Mouse (Mus musculus) adipocyte (in vitro differentiated cells): ENCODE measurements at regions not wholly inside any gene's neighbourhood (a gene's known extent, or its start where the extent isn't known, plus 50 kb on each side); places are given as distances from the start of the nearest gene placed in this dataset.

Experiments used
- DNase-seq: peaks from one replicate; pipeline ENCODE4 v3.0.0-alpha.2; 2016; ENCODE audit warnings: low spot score

GRCm38 (mm10) chr17:87501098-87501497, 54.4 kb upstream of the Calm2 start:
- DNase-seq: no peak

DNA sequence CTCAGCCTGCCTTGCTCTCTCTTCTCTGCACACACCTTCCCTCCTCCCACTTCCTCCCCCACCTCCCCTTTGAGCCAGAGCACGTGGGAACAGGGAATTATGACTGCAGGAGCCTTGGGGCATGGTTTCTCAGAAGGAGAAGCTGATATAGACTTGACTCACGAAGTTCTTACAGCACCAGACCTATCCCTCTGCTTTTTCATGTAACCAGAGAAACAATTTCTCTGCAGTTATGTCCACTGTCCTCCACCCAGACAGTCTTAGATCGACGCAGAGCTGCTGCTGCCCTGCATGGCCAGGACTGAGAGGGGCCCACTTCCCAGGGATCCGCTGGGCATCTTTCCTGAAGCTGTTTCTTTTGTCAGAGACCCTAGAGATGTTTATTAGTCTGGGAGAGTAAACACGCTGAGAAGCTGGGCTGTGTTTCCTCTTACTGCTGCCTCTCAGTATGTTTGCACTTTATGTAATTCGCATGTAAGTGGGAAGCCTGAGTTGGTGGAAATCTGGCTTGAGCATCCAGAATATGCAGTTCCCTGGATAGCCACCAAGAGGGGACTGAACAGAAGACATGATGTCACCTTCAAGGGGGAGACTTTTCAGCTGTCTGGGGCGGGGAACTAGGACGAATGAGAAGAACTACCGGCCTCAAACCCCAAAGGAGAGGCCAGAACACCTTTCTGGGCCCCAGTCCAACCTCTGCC, 55.1 kb upstream of the Calm2 start:
- no peak for DNase-seq

- no peak for DNase-seq
These were observed 55.9 kb upstream of the Calm2 start for GRCm38 (mm10) chr17:87502388-87503369.

DNA sequence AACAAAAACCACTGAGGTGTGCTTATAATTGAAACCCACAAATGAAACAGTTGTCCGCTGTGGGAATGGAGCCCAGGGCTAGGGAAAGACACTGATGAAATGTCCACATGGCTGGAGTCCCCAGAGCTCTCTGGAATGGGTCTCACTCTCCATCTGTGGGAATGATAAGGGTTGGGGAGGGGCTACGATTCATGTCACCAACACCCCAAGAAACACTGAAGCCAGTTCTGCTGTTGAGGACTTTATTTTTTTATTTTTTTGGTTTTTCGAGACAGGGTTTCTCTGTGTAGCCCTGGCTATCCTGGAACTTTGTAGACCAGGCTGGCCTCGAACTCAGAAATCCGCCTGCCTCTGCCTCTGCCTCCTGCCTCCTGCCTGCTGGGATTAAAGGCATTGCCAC, 56.8 kb upstream of the Calm2 start:
- DNase-seq: no peak

- DNase-seq: no peak
These were observed 58.4 kb upstream of the Calm2 start for GRCm38 (mm10) chr17:87504960-87505681.

GRCm38 (mm10) chr17:87507848-87508247, 61.1 kb upstream of the Calm2 start:
- DNase-seq: no peak

DNA sequence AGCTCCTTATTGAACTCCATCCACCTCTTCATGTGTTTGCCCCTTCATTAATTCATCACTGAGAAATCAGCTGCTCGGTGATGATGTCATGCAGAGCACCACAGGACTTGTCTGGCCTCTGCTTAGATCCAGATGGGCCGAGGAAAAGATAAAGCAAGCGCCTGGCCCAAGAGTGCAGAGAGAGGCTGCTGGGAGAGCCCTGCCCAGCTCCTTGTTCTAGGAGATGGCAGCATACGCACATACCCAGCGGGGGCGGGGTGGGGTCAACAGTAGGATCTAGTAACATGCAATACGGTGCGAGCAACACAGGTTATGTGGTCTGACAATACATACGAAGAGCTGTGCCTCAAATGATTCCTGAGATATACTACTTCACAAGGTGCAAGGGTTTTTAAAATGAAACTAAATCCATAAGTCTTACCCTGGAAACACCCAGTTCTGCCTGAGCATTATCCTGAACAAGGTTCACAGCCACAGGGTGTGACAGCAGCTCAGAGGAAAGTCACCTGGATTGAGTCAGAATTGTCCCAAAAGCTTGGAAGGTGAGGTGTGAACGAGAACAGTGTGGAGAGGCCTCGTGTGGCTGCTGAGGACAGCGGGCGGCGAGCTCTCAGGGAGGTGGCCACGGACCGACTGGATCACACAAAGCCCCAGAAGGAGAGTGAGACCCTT, 62.0 kb upstream of the Calm2 start:
- DNase-seq: no peak

DNA sequence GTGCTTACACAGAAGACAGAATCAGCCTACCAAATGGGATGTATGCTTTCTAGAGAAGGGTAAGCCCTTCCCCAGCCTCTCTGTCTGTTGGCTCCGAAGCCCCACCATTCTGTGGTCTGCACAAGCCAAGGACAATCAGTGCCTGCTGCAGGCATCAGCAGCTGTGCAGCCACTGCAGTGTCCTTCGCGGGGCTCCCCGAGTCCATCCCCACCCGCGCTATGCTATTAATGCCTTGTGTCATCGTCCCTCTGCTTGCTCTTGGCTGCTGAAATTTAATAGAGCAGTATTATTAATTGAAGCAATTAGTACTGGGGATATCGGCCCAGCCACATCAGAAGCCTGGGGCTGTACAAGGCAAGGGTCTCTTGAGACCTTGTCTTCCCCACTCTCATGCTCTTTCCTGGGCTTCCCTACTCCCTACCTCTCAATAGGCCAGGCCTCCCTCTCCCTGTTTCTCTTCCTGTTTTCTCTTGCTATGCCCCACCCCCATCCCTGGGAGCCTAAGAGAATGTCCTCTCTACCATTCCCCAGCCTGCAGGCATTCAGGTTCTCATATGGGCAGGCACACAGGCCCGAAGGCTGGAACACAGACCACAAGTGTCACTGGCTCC, 65.4 kb upstream of the Calm2 start:
- no peak for DNase-seq

DNA sequence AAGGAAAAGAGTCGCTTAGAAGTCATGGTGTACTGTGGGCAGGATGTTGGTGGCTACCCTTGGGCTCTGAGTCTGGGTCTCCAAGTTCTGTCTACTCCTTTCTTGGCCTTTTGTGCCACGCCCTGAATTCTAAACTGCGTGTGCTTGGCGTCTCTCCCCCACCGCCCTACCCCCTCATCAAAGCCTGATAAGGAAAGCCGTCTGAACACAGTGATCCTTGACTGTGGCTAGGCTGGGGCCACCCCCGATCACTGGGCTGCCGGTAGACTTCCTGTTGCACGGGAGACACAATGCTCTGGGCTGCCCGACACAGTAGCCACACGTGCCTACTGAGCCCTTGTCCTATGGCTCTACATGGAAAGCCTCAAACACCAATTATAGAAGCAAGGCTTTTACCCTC, 67.1 kb upstream of the Calm2 start:
- no peak for DNase-seq

- DNase-seq: no peak
These were observed 67.8 kb upstream of the Calm2 start for GRCm38 (mm10) chr17:87514366-87515126.

GRCm38 (mm10) chr17:87517258-87517657, 70.5 kb upstream of the Calm2 start:
- DNase-seq: no peak

- DNase-seq: no peak
These were observed 72.7 kb upstream of the Calm2 start for GRCm38 (mm10) chr17:87519454-87519853.

- no peak for DNase-seq
These were observed 74.1 kb upstream of the Calm2 start for GRCm38 (mm10) chr17:87520841-87521240.

- no peak for DNase-seq
These were observed 75.0 kb upstream of the Calm2 start for GRCm38 (mm10) chr17:87521622-87522151.

DNA sequence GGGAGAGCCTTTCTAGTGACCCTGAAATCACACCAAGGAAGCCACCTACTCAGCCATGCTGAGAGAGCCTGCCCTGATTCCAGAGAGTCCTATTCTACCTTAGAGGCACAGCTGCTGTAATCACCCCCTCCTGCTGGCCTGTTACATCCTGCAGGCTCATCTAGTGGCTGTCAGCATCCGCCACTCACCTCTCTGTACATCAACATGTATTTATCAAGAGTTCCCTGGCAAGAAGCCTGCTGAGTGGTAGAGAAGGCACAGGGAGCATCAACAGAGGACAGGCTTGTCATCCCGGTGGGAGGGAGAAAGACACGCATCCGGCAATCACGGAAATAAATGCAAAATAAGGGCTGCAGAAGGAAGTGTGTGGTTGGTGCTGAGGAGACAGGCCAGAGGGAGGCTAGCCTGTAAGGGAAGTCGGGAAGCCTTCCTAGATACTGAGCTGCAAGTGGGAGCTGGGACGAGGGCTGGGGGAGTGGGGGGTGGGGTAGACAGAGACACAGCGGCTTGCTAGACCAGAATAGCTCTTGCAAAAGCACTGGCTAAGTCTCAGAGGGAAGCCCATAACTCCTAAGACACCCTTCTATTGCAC, 75.9 kb upstream of the Calm2 start:
- no peak for DNase-seq

- DNase-seq: no peak
These were observed 76.9 kb upstream of the Calm2 start for GRCm38 (mm10) chr17:87523643-87524042.

DNA sequence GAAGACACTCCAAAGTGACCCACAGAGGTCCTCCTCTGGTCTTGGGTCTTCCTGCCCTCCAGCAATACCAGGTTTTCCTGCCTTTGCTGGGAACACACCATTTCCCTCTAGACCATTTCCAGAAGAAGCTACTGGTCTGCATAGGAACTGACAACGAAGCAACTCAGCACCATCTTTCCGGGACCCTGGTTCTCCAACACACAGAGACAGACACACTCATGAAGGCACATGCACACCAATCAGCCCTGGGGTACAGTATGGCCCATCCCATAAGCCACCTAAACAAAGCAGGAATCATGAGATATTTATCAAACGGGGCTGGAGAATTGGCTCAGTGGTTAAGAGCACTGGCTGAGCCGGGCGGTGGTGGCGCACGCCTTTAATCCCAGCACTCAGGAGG, 80.4 kb upstream of the Calm2 start:
- DNase-seq: no peak

- peak; percentile 56 for DNase-seq
These were observed 83.6 kb upstream of the Calm2 start for GRCm38 (mm10) chr17:87530162-87530817.

- no peak for DNase-seq
These were observed 84.2 kb upstream of the Calm2 start for GRCm38 (mm10) chr17:87530818-87531410.
